Mouse (Mus musculus) layer of hippocampus, postnatal 25 days (tissue): ENCODE results near the gene Clcn7. TPM values are rescaled to one million over a fixed set of nuclear protein-coding genes. Genes with fewer than 3 reads are reported as not detected.

Experiments
- DNase-seq, 2 experiments: peaks; one replicate each; pipeline ENCODE4 v3.0.0; 2022; ENCODE audit warnings: mixed read lengths in 2 of 2, low spot score in 1 of 2; ENCODE audit errors: extremely low spot score in 1 of 2
- total RNA-seq, 2 experiments: library from RNA; stranded (reverse); gene quantifications; 2 replicates each; pipeline ENCODE4 v1.2.3; 2021

The Clcn7 gene
- total RNA-seq, 2 experiments from 2014 or later: 49.6 to 54.2 TPM

- no peak for DNase-seq
These were observed 76.8 kb downstream of the Clcn7 start for GRCm38 (mm10) chr17:25210006-25210405.

GRCm38 (mm10) chr17:25210680-25211466 lies 77.7 kb downstream of the Clcn7 start:
- no peak for DNase-seq

- DNase-seq: no peak
These were observed 78.5 kb downstream of the Clcn7 start for GRCm38 (mm10) chr17:25211705-25212104.

Other genes starting within 250 kb of the Clcn7 start
- 10 to 100 TPM; 33.5 to 38.1 TPM for gene Nubp2, start 247.0 kb upstream of the Clcn7 start, total RNA-seq
- 10 to 100 TPM; 41.5 to 48.9 TPM for gene Spsb3, start 246.7 kb upstream of the Clcn7 start, total RNA-seq
- gene Eme2, start 238.3 kb upstream of the Clcn7 start, total RNA-seq: 10 to 100 TPM; 54.0 to 69.1 TPM
- 10 to 100 TPM; 74.3 to 78.9 TPM for gene Mrps34, start 238.3 kb upstream of the Clcn7 start, total RNA-seq
- gene Nme3, start 236.9 kb upstream of the Clcn7 start, total RNA-seq: 10 to 100 TPM; 54.8 to 61.5 TPM
- gene Mapk8ip3, start 196.4 kb upstream of the Clcn7 start, total RNA-seq: 100 to 1,000 TPM; 367 to 401 TPM
- gene Jpt2, start 172.7 kb upstream of the Clcn7 start, total RNA-seq: 1 to 10 TPM; 5.5 to 5.6 TPM
- gene Cramp1l, start 117.6 kb upstream of the Clcn7 start, total RNA-seq: 10 to 100 TPM; 23.6 to 27.5 TPM
- gene Ift140, start 117.3 kb upstream of the Clcn7 start, total RNA-seq: 10 to 100 TPM; 20.8 to 24.1 TPM
- gene Tmem204, start 49.8 kb upstream of the Clcn7 start, total RNA-seq: 1 to 10 TPM; 8.0 to 8.4 TPM
- gene Telo2, start 17.4 kb upstream of the Clcn7 start, total RNA-seq: 10 to 100 TPM; 29.3 to 43.2 TPM
- gene Ptx4, start 12.6 kb upstream of the Clcn7 start, total RNA-seq: 1 to 10 TPM; 2.5 to 2.9 TPM
- not detected for gene Ccdc154, start 29.1 kb downstream of the Clcn7 start, total RNA-seq
- gene Gm38655, start 42.1 kb downstream of the Clcn7 start, total RNA-seq: not detected
- gene BC003965, start 51.2 kb downstream of the Clcn7 start, total RNA-seq: 10 to 100 TPM; 20.7 to 21.5 TPM
- gene Unkl, start 55.0 kb downstream of the Clcn7 start, total RNA-seq: 10 to 100 TPM; 32.5 to 34.4 TPM
- 10 to 100 TPM; 74.3 to 74.9 TPM for gene Gnptg, start 106.7 kb downstream of the Clcn7 start, total RNA-seq
- gene Tsr3, start 106.8 kb downstream of the Clcn7 start, total RNA-seq: 10 to 100 TPM; 25.1 to 28.5 TPM
- 1 to 10 TPM; 6.6 to 8.9 TPM for gene Baiap3, start 123.0 kb downstream of the Clcn7 start, total RNA-seq
- 100 to 1,000 TPM; 229 to 234 TPM for gene Ube2i, start 141.2 kb downstream of the Clcn7 start, total RNA-seq
- not detected for gene Prss34, start 165.0 kb downstream of the Clcn7 start, total RNA-seq
- gene Prss28, start 175.3 kb downstream of the Clcn7 start, total RNA-seq: not detected
- not detected for gene Prss29, start 185.3 kb downstream of the Clcn7 start, total RNA-seq
- gene Tpsab1, start 212.2 kb downstream of the Clcn7 start, total RNA-seq: under 1 TPM in 1 of 2 experiments, not detected in 1; 0.42 TPM
- 1 to 10 TPM in 1 of 2 experiments, under 1 TPM in 1; 0.35 to 1.2 TPM for gene Tpsb2, start 232.9 kb downstream of the Clcn7 start, total RNA-seq
- not detected for gene Tpsg1, start 235.9 kb downstream of the Clcn7 start, total RNA-seq